Mouse (Mus musculus) layer of hippocampus, postnatal 36 days (tissue): ENCODE data around the gene Tmem184b. TPM values are rescaled to one million over a fixed set of nuclear protein-coding genes. Genes with fewer than 3 reads are reported as not detected.

Experiments used
- DNase-seq, 2 experiments: peaks; one replicate each; pipeline ENCODE4 v3.0.0; 2022
- total RNA-seq, 2 experiments: library from RNA; stranded (reverse); gene quantifications; 2 replicates each; pipeline ENCODE4 v1.2.3; 2021

Tmem184b gene
- total RNA-seq, 2 experiments from 2014 or later, result 50.5 to 51.0 TPM

- no peak for DNase-seq
These were observed 37.0 kb downstream of the Tmem184b start for GRCm38 (mm10) chr15:79366402-79366801.

DNA sequence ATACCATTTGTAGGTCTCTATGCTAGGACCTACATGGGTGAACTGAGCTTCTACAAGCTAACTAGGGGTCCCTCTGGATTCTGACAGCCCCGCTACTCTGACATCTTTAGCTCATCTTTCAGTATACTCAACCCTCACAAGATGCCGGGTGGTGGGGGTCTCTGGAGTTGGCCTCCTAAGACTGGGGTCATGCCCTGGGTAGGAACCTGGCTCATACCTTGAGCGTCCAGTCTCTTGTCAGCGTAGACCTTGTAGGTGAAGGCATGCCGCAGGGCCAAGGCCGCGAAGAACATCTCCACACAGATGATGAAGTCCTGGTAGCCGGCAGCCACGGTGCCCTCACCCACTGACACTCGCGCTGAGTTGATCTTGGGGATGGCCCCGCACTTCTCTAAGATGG lies 38.3 kb downstream of the Tmem184b start:
- DNase-seq, result no peak

- no peak for DNase-seq
These were observed 39.2 kb downstream of the Tmem184b start for GRCm38 (mm10) chr15:79364120-79364519.

DNA sequence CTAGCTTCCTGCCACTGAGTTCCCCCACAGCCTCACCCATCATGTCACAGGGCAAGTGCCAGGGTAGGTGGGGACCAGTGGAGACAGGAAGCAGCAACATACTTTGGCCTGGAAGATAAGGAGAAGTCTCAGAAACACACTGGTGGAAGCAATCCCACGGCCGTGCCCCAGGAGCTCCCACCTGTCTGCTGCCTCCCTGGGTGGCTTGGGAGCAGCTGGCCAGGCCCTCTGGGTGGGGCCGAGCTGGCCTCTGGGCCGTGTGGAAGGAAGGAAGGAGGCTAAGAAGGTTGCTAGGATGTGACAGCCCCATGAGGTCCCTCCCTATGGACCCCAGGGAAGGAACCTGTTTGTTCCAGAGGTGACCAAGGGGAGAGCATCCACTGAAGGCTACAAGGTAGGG lies 42.3 kb downstream of the Tmem184b start:
- DNase-seq, result no peak

DNA sequence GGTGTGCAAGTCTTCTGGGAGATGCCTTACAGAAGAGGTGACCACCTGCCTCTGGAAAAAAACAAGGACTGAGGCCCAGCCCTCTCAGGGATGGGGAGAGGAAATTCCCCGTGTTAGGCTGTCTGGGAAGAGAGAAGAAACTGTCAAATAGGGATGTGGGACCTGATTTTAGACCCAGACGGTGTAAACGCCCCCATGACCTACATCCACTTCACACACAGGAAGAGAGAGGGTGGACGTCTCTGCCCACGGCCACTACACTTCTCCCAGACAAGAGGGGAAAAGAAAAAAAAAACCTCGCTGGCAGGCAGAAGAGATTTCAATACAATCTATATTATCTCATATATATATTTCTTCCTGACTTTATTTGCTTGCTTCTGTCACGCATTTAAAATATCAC lies 43.0 kb downstream of the Tmem184b start:
- DNase-seq, result no peak

DNA sequence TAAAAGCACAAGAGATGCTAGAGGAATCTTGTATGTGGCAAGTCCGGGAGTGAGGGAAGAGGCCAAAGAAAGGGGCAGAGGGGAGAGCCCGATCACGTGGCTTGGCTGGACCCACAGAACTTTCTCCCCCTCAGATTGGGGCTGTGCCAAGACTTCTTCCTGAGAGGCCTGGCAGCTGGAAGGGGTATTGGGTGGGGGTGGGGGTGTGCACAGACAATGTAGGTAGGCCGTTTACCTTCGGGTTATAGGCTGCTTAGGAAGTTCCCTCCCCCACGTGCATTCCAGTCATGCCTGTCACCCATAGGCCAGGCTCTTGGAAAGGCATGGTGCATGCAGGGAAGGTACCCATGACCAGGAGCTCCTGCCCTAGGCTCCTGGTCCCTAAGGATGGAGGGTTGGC lies 43.4 kb downstream of the Tmem184b start:
- no peak for DNase-seq

DNA sequence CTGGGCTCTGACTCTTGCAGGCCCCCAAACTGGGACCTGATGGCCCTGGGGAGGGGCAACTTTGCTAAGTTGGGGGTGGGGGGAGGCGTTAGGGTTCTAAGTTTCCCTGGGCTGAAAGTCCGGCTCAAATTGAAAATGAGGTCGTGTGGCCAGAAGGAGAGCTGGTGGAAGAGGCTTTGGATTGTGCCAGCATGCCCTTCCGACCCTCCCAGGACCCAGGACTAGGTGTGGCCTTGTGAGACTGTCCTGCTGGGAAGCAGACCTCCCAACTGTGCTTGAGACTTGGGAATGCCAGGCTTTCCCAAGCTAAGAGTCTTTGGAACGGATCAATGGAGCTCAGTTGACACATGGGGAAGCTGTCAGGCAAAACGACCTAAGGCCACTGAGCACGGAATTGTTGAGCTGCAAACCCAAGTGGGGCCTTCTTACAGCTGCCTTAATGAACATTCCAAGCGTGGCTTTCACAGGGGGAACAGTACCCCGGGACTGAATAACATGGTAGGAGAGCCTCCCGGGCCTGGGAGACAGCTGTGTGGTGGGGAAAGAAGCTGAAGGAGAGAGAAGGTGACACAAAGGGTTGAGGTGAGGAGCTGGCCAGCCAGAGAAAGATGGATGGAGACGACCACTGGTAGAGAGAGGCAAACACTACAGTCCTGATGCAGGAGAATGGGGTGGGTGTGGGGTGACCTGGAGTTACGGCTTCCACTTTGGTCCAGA lies 45.2 kb downstream of the Tmem184b start:
- no peak for DNase-seq

DNA sequence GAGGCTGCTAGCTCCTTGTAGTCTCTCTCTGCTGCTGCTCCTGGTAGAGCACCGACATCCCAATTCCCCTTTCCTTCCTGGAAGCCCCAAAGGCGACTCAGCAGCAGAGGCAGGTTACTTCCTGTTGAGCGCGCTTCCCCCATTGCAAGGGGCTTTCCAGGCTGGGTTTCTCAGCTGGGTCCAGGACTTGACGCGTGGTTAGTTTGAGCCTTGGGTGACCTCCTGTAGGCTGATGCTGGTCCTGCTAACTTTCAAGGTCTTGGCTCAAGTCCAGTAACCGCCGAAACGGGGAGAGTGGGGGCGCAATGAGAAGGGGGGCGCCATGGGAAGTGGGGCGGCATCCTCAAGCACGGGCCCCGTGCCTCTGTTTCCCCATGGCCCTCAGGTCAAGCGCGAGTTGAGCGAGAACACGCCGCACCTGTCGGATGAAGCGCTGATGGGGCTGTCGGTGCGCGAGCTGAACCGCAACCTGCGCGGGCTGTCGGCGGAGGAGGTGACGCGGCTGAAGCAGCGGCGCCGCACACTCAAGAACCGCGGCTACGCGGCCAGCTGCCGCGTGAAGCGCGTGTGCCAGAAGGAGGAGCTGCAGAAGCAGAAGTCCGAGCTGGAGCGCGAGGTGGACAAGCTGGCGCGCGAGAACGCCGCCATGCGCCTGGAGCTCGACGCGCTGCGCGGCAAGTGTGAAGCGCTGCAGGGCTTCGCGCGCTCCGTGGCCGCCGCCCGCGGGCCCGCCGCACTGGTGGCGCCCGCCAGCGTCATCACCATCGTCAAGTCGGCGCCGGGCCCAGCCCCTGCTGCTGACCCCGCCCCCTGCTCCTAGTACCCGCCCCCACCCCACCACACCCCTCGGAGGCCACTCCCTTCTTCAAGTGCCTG lies 46.1 kb downstream of the Tmem184b start:
- peak; percentile 45 to 49 for DNase-seq

- no peak for DNase-seq
These were observed 46.9 kb downstream of the Tmem184b start for GRCm38 (mm10) chr15:79356481-79356880.

DNA sequence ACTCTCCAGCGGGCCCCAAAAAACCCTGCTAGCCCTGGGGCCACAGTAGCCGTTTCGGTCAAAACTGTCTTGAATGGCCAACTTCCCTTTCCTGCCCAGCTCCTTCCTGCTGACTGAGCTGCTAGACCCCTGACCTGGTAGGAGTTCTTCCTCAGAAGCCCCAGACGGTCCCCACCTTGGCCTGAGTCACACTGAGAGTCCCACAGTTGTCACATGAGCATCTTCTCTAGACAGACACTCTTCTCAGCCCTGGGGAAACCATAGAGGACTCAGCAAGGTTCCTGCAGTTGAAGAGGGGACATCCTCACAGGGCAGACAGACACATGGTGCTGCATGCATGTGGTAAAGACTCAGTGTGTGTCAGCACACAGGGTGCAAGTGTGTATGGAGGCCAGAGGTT lies 48.8 kb downstream of the Tmem184b start:
- DNase-seq, result no peak

- no peak for DNase-seq
These were observed 49.6 kb downstream of the Tmem184b start for GRCm38 (mm10) chr15:79353690-79354305.

- DNase-seq, result no peak
These were observed 50.9 kb downstream of the Tmem184b start for GRCm38 (mm10) chr15:79352479-79352878.

DNA sequence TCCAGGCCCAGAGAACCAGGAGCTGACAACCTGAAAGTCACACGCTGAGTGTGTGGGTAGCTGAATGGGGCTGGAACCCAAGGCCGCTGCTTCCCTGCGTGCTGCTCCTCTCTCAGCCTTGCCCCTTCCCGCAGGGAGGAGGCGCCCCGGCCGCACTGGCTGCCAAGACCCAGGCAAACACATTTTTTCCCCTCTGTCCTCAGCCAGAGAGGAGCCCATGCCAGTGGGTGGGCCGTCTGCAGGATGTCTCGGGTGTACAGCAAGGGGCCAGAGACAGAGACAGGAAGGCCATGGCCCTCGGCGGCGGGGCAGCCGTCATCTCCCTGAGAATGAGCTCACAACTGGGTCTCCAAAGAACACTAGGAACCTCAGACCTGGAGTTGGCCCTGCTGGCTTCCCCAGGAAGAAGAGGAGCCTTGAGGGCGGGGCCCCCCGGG lies 52.0 kb downstream of the Tmem184b start:
- DNase-seq, result no peak

- DNase-seq, result no peak
These were observed 52.5 kb downstream of the Tmem184b start for GRCm38 (mm10) chr15:79350866-79351265.

DNA sequence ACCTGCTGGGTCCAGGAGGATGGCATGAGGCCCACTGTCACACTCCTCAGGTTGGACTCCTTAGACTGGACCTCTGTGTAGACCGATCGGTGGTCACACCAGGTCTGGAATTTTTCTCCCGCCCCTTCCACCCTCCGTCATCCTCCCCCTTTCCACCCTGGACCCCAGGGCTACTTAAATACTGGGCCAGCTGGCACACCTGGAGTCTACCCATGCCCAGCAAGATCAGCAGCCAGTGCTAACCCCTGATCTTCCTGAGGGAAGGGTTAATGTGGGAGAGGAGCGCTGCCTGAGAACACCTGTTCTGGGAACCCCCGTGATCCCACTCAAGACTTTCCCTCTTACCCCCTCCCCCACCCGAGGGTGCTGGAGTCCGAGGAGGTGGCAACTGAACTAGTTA lies 54.7 kb downstream of the Tmem184b start:
- DNase-seq, result no peak

DNA sequence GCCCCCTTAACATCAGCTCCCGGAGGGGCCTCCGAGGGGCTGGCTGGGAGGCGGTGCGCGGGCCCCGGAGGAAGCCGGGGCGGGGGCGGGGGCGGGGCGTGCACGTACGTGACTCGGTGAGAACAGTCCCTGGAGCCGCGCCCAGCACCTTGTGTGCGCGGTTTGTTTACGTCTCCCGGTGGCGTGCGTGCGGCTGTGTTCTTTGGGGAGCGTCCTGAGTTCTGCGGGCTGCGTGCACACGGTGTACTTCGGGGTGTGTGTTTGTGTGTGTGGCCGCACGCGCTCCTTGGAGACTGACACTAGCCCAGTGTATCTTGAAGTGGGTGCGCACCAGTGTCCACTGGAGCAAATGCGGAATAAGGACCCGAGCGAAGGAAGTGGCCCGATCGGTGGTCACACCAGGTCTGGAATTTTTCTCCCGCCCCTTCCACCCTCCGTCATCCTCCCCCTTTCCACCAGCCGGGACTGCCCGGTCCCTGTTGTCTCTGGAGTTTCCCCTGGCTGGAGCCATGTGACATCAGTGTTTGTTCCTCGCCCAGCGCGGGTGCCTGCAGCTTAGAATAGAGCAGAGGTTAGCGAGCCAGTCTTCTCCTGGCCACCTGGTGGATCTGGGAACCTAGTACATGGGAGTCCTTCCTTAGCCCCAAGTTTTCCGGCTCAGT lies 55.4 kb downstream of the Tmem184b start:
- no peak for DNase-seq

GRCm38 (mm10) chr15:79347165-79347844 lies 56.1 kb downstream of the Tmem184b start:
- peak; percentile 79 to 82 for DNase-seq

GRCm38 (mm10) chr15:79346051-79346793 lies 57.1 kb downstream of the Tmem184b start, which contains the start of gene Maff:
TSS of gene Maff (plus strand) at chr15:79346621.
- no peak for DNase-seq

GRCm38 (mm10) chr15:79344627-79345026 lies 58.7 kb downstream of the Tmem184b start:
- DNase-seq, result no peak

DNA sequence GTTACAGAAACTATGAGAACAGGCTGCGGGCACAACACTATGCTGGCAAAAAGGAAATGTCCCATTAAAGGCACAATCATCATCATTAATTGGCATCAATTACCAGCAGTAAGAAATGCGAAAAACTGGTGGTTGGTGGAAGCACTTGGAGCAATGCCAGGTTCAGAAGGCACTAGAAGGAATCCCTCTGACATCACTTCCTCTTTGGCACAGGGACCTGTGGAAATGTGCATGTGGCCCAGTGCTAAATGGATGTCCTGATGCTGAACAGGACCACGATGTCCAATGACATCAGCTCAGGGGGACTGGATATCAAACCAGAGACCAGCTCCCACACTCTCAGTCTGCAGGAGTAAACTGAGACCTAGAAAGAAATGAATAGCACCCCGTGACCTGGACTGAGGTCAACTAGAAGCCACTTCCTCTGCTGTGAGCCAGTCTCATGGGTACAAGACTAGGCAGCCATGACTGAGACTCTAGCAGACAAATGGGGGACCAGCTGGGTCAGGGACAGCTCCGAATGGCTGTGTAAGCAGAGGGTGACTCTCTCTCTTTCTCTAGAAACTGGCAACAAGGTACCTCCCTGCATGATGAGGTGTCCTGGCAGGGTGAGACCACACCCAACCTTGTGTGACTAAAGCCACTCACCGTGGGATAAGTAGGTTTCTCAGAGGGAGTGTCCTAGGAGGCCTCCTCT lies 60.6 kb downstream of the Tmem184b start:
- no peak for DNase-seq

DNA sequence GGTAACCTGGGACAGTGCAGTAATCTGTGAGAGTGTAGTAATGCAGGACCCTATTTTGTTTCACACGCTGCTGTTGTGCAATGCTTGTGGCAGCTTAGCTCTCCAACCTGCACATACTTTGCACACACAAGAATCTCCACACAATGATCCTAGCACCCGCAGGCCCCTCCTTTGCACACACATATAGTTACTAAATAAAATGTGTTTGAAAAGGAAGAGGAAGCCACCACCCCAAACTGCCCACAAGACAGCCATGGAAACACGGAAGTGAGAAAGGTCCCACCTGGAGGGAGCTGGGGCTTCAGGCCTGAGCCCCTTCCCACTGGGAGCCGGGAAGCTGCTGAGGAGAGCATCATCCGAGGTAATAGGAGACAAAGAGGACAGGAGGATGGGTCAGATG lies 64.4 kb downstream of the Tmem184b start:
- DNase-seq, result no peak
